Comparison of ENCODE assay signal across 8 mouse cellular contexts in genomic region chr10:81481605-81482532, GRCm38 (mm10). TPM values are rescaled to one million over a fixed set of nuclear protein-coding genes. Genes with fewer than 3 reads are reported as not detected.
DNase-seq lines count a peak whose midpoint lies in the region; ATAC-seq and TF ChIP-seq lines count a peak whose summit lies in the region.

No protein-coding gene starts in this region.

- H3K9ac ChIP-seq in heart, embryonic 13.5 days, result peak overlapping the region; percentile 77
- H3K9ac ChIP-seq in ES-Bruce4 (ENCODE audit: low read depth, poor library complexity, severe bottlenecking), result peak overlapping the region; percentile 74
- peak overlapping the region; percentile 43 for H3K9ac ChIP-seq in liver, embryonic 11.5 days (ENCODE audit: low read depth, low read length)

- H3K27ac ChIP-seq in heart, embryonic 13.5 days (replicated peaks), result no peak overlapping the region
- H3K27ac ChIP-seq in ES-Bruce4 (ENCODE audit: insufficient read depth, low read length), result no peak overlapping the region
- H3K27ac ChIP-seq in forebrain, embryonic 10.5 days, result peak overlapping the region; percentile 68
- H3K27ac ChIP-seq in liver, embryonic 11.5 days (ENCODE audit: low read depth, low read length), result no peak overlapping the region

- no peak for TF ChIP-seq EP300 in ES-Bruce4 (IDR thresholded peaks at IDR 0.05; ENCODE audit: insufficient read depth, low read depth, low read length)

- H3K4me2 ChIP-seq in heart, embryonic 13.5 days, result peak overlapping the region; percentile 85
- peak overlapping the region; percentile 80 for H3K4me2 ChIP-seq in liver, embryonic 11.5 days

- ATAC-seq in heart, embryonic 13.5 days (ENCODE audit: extremely low read depth, insufficient number of reproducible peaks, low FRiP score, low TSS enrichment), result no peak
- ATAC-seq in liver, embryonic 11.5 days (replicated peaks; ENCODE audit: low FRiP score), result no peak

- peak overlapping the region; percentile 55 for H3K4me3 ChIP-seq in heart, embryonic 13.5 days
- H3K4me3 ChIP-seq in ES-Bruce4 (ENCODE audit: low read depth, low read length), result peak overlapping the region; percentile 85
- H3K4me3 ChIP-seq in forebrain, embryonic 10.5 days, result peak overlapping the region; percentile 58
- H3K4me3 ChIP-seq in liver, embryonic 11.5 days (ENCODE audit: low read depth, low read length), result peak overlapping the region; percentile 44

- no peaks in the 10 kb centered on the region for H3K9me3 ChIP-seq in heart, embryonic 13.5 days
- H3K9me3 ChIP-seq in ES-Bruce4 (replicated peaks; ENCODE audit: control insufficient read depth, insufficient read depth, low read length, poor library complexity, severe bottlenecking), result no peaks in the 10 kb centered on the region
- H3K9me3 ChIP-seq in forebrain, embryonic 10.5 days, result no peaks in the 10 kb centered on the region
- H3K9me3 ChIP-seq in liver, embryonic 11.5 days (ENCODE audit: control insufficient read depth, low read length), result no peaks in the 10 kb centered on the region

- H3K4me1 ChIP-seq in heart, embryonic 13.5 days, result peaks cover 14% of the 10 kb centered on the region
- peaks cover 2% of the 10 kb centered on the region for H3K4me1 ChIP-seq in ES-Bruce4 (ENCODE audit: control insufficient read depth, insufficient read depth, low read length)
- H3K4me1 ChIP-seq in forebrain, embryonic 10.5 days, result peaks cover 39% of the 10 kb centered on the region
- H3K4me1 ChIP-seq in liver, embryonic 11.5 days (replicated peaks; ENCODE audit: control insufficient read depth, insufficient read depth, low read length), result peaks cover 7% of the 10 kb centered on the region; the same call in 1 of the 2 replicates

- H3K36me3 ChIP-seq in heart, embryonic 13.5 days, result peaks cover 11% of the 10 kb centered on the region
- H3K36me3 ChIP-seq in ES-Bruce4 (ENCODE audit: control insufficient read depth, insufficient read depth, low read length, poor library complexity, severe bottlenecking), result no peaks in the 10 kb centered on the region
- peaks cover 9% of the 10 kb centered on the region for H3K36me3 ChIP-seq in forebrain, embryonic 10.5 days (replicated peaks)
- 0 out of 2 replicates have a peak, but pooled peaks cover 4% of the 10 kb centered on the region for H3K36me3 ChIP-seq in liver, embryonic 11.5 days (ENCODE audit: control insufficient read depth, insufficient read depth, low read length)

- no peak for TF ChIP-seq CTCF in ES-Bruce4 (IDR thresholded peaks at IDR 0.05; ENCODE audit: low read depth, low read length)

- DNase-seq in heart, postnatal 4 days, result no peak
- no peak for DNase-seq in forebrain, embryonic 10.5 days (ENCODE audit: extremely low spot score, low spot score)
- DNase-seq in liver, embryonic 11.5 days (ENCODE audit: low spot score), result no peak
- DNase-seq in adrenal gland, postnatal 25 days, result no peak
- DNase-seq in frontal cortex, adult 2 months (ENCODE audit: extremely low spot score in 1 of 2, low spot score in 1 of 2), result no peak
- DNase-seq in urinary bladder, postnatal 10 days (ENCODE audit: low spot score), result no peak

- peaks cover 59% of the 10 kb centered on the region for H3K27me3 ChIP-seq in heart, embryonic 13.5 days (replicated peaks)
- H3K27me3 ChIP-seq in ES-Bruce4 (ENCODE audit: control insufficient read depth, insufficient read depth, low read length, poor library complexity, severe bottlenecking), result no peaks in the 10 kb centered on the region
- H3K27me3 ChIP-seq in forebrain, embryonic 10.5 days (ENCODE audit: poor library complexity, severe bottlenecking), result peaks cover 55% of the 10 kb centered on the region
- peaks cover 47% of the 10 kb centered on the region for H3K27me3 ChIP-seq in liver, embryonic 11.5 days (replicated peaks; ENCODE audit: control insufficient read depth, insufficient read depth, low read length)

- WGBS in heart, embryonic 13.5 days, result 5% methylated on average over 34 of the region's 35 CpGs
- 3% methylated on average over 34 of the region's 35 CpGs for WGBS in forebrain, embryonic 10.5 days
- WGBS in liver, embryonic 11.5 days, result 4% methylated on average over 35 of the region's 35 CpGs

- no peak for TF ChIP-seq POLR2A in ES-Bruce4 (IDR thresholded peaks at IDR 0.05; ENCODE audit: insufficient read depth, low read length)

RNA-seq across cellular contexts. Expression of gene Celf5, which starts 0.6 kb away (rescaled TPM):
- 0.15 and 0.16 TPM in 2 replicates for polyA plus RNA-seq in heart, embryonic 13.5 days (2015; fragmentation: Nextera tagmentation; extraction: Ambion mirVana)
- total RNA-seq in heart, postnatal 4 days (2021), result under 1 TPM; 0.09 to 0.33 TPM
- polyA plus RNA-seq in ES-Bruce4 (2011; ENCODE audit: insufficient read depth, insufficient read length, low read depth, missing spikeins), result 27.5 and 30.5 TPM in 2 replicates
- polyA plus RNA-seq in forebrain, embryonic 10.5 days (2016; fragmentation: Nextera tagmentation; extraction: Ambion mirVana), result 3.1 and 5.6 TPM in 2 replicates
- 0.12 TPM in 1 of 2 replicates, not detected in the other for polyA plus RNA-seq in liver, embryonic 11.5 days (2014; fragmentation: Nextera tagmentation; extraction: Ambion mirVana)
- total RNA-seq in adrenal gland, postnatal 25 days (2021), result 0.43 and 1.2 TPM in 2 replicates
- polyA plus RNA-seq in frontal cortex, adult 2 months (2012; rRNA removed), result 345 and 388 TPM in 2 replicates

RNA-seq across cellular contexts. Expression of gene Ncln, which starts 14.3 kb away (rescaled TPM):
- polyA plus RNA-seq in heart, embryonic 13.5 days (2015; fragmentation: Nextera tagmentation; extraction: Ambion mirVana), result 51.7 and 53.8 TPM in 2 replicates
- total RNA-seq in heart, postnatal 4 days (2021), result 10 to 100 TPM; 57.1 to 62.3 TPM
- polyA plus RNA-seq in ES-Bruce4 (2011; ENCODE audit: insufficient read depth, insufficient read length, low read depth, missing spikeins), result 37.2 and 41.6 TPM in 2 replicates
- polyA plus RNA-seq in forebrain, embryonic 10.5 days (2016; fragmentation: Nextera tagmentation; extraction: Ambion mirVana), result 88.2 and 90.4 TPM in 2 replicates
- polyA plus RNA-seq in liver, embryonic 11.5 days (2014; fragmentation: Nextera tagmentation; extraction: Ambion mirVana), result 92.2 and 97.9 TPM in 2 replicates
- total RNA-seq in adrenal gland, postnatal 25 days (2021), result 120 and 128 TPM in 2 replicates
- 120 and 134 TPM in 2 replicates for polyA plus RNA-seq in frontal cortex, adult 2 months (2012; rRNA removed)

RNA-seq across cellular contexts. Expression of gene S1pr4, which starts 18.1 kb away (rescaled TPM):
- polyA plus RNA-seq in heart, embryonic 13.5 days (2015; fragmentation: Nextera tagmentation; extraction: Ambion mirVana), result 0.53 and 0.62 TPM in 2 replicates
- under 1 TPM; 0.50 to 0.57 TPM for total RNA-seq in heart, postnatal 4 days (2021)
- 0.49 and 0.93 TPM in 2 replicates for polyA plus RNA-seq in ES-Bruce4 (2011; ENCODE audit: insufficient read depth, insufficient read length, low read depth, missing spikeins)
- polyA plus RNA-seq in forebrain, embryonic 10.5 days (2016; fragmentation: Nextera tagmentation; extraction: Ambion mirVana), result 0.32 and 0.33 TPM in 2 replicates
- polyA plus RNA-seq in liver, embryonic 11.5 days (2014; fragmentation: Nextera tagmentation; extraction: Ambion mirVana), result 4.5 and 4.6 TPM in 2 replicates
- total RNA-seq in adrenal gland, postnatal 25 days (2021), result 0.85 and 1.4 TPM in 2 replicates
- 0.94 and 1.1 TPM in 2 replicates for polyA plus RNA-seq in frontal cortex, adult 2 months (2012; rRNA removed)

RNA-seq across cellular contexts. Expression of gene Nfic, which starts 26.4 kb away (rescaled TPM):
- polyA plus RNA-seq in heart, embryonic 13.5 days (2015; fragmentation: Nextera tagmentation; extraction: Ambion mirVana), result 56.6 and 57.4 TPM in 2 replicates
- total RNA-seq in heart, postnatal 4 days (2021), result 100 to 1,000 TPM; 125 to 130 TPM
- 6.1 and 7.2 TPM in 2 replicates for polyA plus RNA-seq in ES-Bruce4 (2011; ENCODE audit: insufficient read depth, insufficient read length, low read depth, missing spikeins)
- polyA plus RNA-seq in forebrain, embryonic 10.5 days (2016; fragmentation: Nextera tagmentation; extraction: Ambion mirVana), result 7.3 and 8.6 TPM in 2 replicates
- 15.4 and 21.4 TPM in 2 replicates for polyA plus RNA-seq in liver, embryonic 11.5 days (2014; fragmentation: Nextera tagmentation; extraction: Ambion mirVana)
- 100 and 129 TPM in 2 replicates for total RNA-seq in adrenal gland, postnatal 25 days (2021)
- polyA plus RNA-seq in frontal cortex, adult 2 months (2012; rRNA removed), result 39.6 and 47.7 TPM in 2 replicates

RNA-seq across cellular contexts. Expression of gene Gna15, which starts 42.2 kb away (rescaled TPM):
- polyA plus RNA-seq in heart, embryonic 13.5 days (2015; fragmentation: Nextera tagmentation; extraction: Ambion mirVana), result 1.5 and 2.0 TPM in 2 replicates
- total RNA-seq in heart, postnatal 4 days (2021), result under 1 TPM; 0.48 to 0.56 TPM
- 11.2 and 11.6 TPM in 2 replicates for polyA plus RNA-seq in ES-Bruce4 (2011; ENCODE audit: insufficient read depth, insufficient read length, low read depth, missing spikeins)
- 0.84 and 1.1 TPM in 2 replicates for polyA plus RNA-seq in forebrain, embryonic 10.5 days (2016; fragmentation: Nextera tagmentation; extraction: Ambion mirVana)
- 10.1 and 11.3 TPM in 2 replicates for polyA plus RNA-seq in liver, embryonic 11.5 days (2014; fragmentation: Nextera tagmentation; extraction: Ambion mirVana)
- total RNA-seq in adrenal gland, postnatal 25 days (2021), result 0.61 TPM in 1 of 2 replicates, not detected in the other
- polyA plus RNA-seq in frontal cortex, adult 2 months (2012; rRNA removed), result 2.9 and 3.7 TPM in 2 replicates

Comparison
In these comparisons a context has a peak if more than half of its experiments do, and no peak if none do; other contexts are left out.
1. RNA of gene Celf5, which starts 0.6 kb away (polyA plus RNA-seq): 345 to 388 TPM in frontal cortex, adult 2 months; 27.5 to 30.5 TPM in ES-Bruce4, 3.1 to 5.6 TPM in forebrain, embryonic 10.5 days, 0.15 to 0.16 TPM in heart, embryonic 13.5 days and 0.12 TPM in liver, embryonic 11.5 days; every median in the first group is over 10 times any median in the second.
2. Peak in every context shown above with its lines, with median percentiles within 50 percentile points of each other: H3K4me3 ChIP-seq and H3K9ac ChIP-seq.